Mouse (Mus musculus) forebrain, embryonic 13.5 days (tissue): ENCODE results near the gene Mgat4b. TPM values are rescaled to one million over a fixed set of nuclear protein-coding genes. Genes with fewer than 3 reads are reported as not detected.

Experiments used
- ATAC-seq: fragments of 200-750 bp; cut with Nextera tagmentation; 2 replicates; pipeline ENCODE4 v1.8.0; 2017
- H3K27ac ChIP-seq: fragments of 300-500 bp; sonication (generic); 2 replicates; pipeline ENCODE4 v1.5.1; 2015; ENCODE audit warnings: inconsistent platforms, mild to moderate bottlenecking, moderate library complexity
- H3K27me3 ChIP-seq: fragments of 300-500 bp; sonication (generic); 2 replicates; pipeline ENCODE4 v1.6.1; 2015; ENCODE audit warnings: mild to moderate bottlenecking, inconsistent platforms
- H3K36me3 ChIP-seq: fragments of 300-500 bp; sonication (generic); 2 replicates; pipeline ENCODE4 v1.6.1; 2015; ENCODE audit warnings: mild to moderate bottlenecking, inconsistent platforms; ENCODE audit not compliant: poor library complexity, severe bottlenecking
- H3K4me1 ChIP-seq: fragments of 300-500 bp; sonication (generic); 2 replicates; pipeline ENCODE4 v1.6.1; 2015; ENCODE audit warnings: inconsistent platforms
- H3K4me2 ChIP-seq: fragments of 300-500 bp; sonication (generic); 2 replicates; pipeline ENCODE4 v1.6.1; 2015; ENCODE audit warnings: inconsistent platforms, mild to moderate bottlenecking, moderate library complexity
- H3K4me3 ChIP-seq: fragments of 300-500 bp; sonication (generic); 2 replicates; pipeline ENCODE4 v1.5.1; 2015; ENCODE audit warnings: mild to moderate bottlenecking, inconsistent platforms
- H3K9ac ChIP-seq: fragments of 300-500 bp; sonication (generic); 2 replicates; pipeline ENCODE4 v1.6.1; 2015; ENCODE audit warnings: mild to moderate bottlenecking, inconsistent platforms
- H3K9me3 ChIP-seq: fragments of 300-500 bp; sonication (generic); replicated peaks from 2 replicates; pipeline ENCODE4 v1.6.1; 2016; ENCODE audit warnings: inconsistent platforms
- WGBS: fragments of 180-500 bp; shearing (Covaris S2); methylation state at CpG from one replicate; pipeline ENCODE4 v1.1.7; 2015; 5-methylcytosine and 5-hydroxymethylcytosine counted together
- polyA plus RNA-seq: library from polyadenylated mRNA; unstranded; fragments of >200 nt; fragmentation: Nextera tagmentation; extraction: Ambion mirVana; gene quantifications from 2 replicates; pipeline ENCODE4 v1.2.1, GENCODE M21; 2015

The Mgat4b gene
- polyA plus RNA-seq, 1 experiment from 2014 or later: 12.9 TPM

DNA sequence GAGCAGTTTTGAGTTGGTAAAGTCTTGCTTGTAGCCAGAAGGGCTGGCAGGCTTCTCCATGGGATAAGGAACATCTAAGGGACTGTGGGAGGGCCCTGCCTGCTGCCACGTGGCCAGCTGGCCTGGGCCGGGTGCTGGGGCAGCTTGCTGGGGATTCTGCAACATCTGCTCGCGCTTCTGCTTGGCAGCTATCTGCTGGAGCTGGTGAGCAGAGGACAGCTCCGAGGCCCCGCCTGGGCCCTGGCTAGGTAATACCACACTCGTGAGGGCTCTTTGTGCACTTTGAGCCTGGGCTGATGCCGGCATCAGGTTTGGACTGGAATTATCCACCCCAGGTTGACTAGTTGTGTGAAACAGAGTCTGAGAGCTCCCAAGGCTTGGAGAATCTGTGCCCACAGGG lies 55.2 kb downstream of the Mgat4b start:
- no peak overlapping the region for H3K4me3 ChIP-seq
- H3K27ac ChIP-seq: no peak overlapping the region
- H3K4me2 ChIP-seq: no peak overlapping the region
- ATAC-seq: no peak
- H3K36me3 ChIP-seq: peaks cover 65% of the 10 kb centered on the region
- no peaks in the 10 kb centered on the region for H3K27me3 ChIP-seq
- WGBS: 90% methylated on average over 8 of the region's 8 CpGs
- no peak overlapping the region for H3K9ac ChIP-seq
- H3K9me3 ChIP-seq: no peaks in the 10 kb centered on the region
- no peaks in the 10 kb centered on the region for H3K4me1 ChIP-seq

DNA sequence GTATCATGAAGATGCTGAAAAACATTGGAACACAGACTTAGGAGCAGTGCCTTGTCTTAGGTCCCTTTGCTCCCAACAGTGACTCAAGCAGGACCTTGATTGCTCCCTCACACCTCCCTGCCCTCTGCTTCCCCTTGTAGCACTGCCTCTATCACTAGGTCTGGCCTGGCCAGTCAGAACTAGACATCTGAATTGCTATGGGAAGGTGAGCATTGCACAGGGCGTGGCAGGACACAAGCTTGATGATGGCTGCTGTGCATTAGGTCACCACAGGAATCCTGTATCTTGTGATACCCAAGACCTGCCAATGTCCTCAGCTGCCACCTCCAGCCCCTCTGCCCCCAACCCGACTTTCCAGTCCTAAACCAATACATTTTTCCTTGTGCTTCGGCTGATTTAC lies 56.3 kb downstream of the Mgat4b start:
- H3K4me2 ChIP-seq: no peak overlapping the region
- no peak overlapping the region for H3K9ac ChIP-seq
- H3K4me1 ChIP-seq: no peaks in the 10 kb centered on the region
- 92% methylated on average over 3 of the region's 3 CpGs for WGBS
- no peak overlapping the region for H3K27ac ChIP-seq
- H3K36me3 ChIP-seq: peaks cover 54% of the 10 kb centered on the region
- no peak for ATAC-seq
- no peaks in the 10 kb centered on the region for H3K9me3 ChIP-seq
- no peak overlapping the region for H3K4me3 ChIP-seq
- no peaks in the 10 kb centered on the region for H3K27me3 ChIP-seq

DNA sequence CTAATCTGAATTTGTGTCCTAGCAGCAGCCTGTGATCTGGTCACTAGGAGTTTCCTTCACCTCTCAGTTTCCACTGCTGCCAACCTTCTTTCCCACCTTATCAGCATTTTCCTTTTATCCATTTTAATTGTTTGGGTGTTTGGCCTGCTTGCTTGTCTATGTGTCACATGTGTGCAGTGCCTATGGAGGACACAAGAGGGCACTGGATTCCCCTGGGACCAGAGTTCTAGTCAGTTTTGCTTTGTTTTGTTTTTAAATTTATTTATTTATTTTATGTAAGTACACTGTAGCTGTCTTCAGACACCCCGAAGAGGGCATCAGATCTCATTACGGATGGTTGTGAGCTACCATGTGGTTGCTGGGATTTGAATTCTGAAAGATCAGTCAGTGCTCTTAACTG lies 58.5 kb downstream of the Mgat4b start:
- Histone ChIP-seq H3K9ac (no peak overlapping the region), H3K4me1 (peaks cover 7% of the 10 kb centered on the region; the same call in 1 of the 2 replicates), H3K27ac (no peak overlapping the region), H3K9me3 (no peaks in the 10 kb centered on the region), H3K4me3 (no peak overlapping the region), H3K4me2 (no peak overlapping the region), H3K36me3 (peaks cover 34% of the 10 kb centered on the region), H3K27me3 (no peaks in the 10 kb centered on the region)
- WGBS: 96% methylated on average over 2 of the region's 2 CpGs
- ATAC-seq: no peak

DNA sequence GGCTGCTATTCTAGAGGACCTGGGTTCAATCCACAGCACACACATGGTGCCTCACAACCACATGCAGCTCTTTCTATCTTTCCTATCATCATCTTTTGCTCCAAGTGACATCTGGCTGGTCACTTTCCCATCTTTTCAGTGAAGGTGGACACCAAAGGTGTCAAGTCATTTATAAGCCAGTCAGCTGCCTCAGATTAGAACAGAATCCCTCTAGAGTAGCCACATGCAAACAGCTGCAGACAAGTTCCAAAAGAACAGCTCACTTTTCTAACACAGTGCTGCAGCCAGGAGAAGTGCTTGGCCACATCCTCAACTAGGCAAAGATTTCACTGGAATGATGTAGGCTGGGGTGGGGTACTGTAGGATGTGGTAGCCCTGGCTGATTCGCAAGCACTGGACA lies 59.2 kb downstream of the Mgat4b start:
- Histone ChIP-seq H3K27ac (no peak overlapping the region), H3K4me1 (peaks cover 7% of the 10 kb centered on the region; the same call in 1 of the 2 replicates), H3K27me3 (no peaks in the 10 kb centered on the region), H3K9ac (no peak overlapping the region), H3K4me2 (no peak overlapping the region), H3K4me3 (no peak overlapping the region), H3K36me3 (peaks cover 27% of the 10 kb centered on the region), H3K9me3 (no peaks in the 10 kb centered on the region)
- WGBS: 91% methylated on average over 1 of the region's 1 CpGs
- ATAC-seq: no peak

DNA sequence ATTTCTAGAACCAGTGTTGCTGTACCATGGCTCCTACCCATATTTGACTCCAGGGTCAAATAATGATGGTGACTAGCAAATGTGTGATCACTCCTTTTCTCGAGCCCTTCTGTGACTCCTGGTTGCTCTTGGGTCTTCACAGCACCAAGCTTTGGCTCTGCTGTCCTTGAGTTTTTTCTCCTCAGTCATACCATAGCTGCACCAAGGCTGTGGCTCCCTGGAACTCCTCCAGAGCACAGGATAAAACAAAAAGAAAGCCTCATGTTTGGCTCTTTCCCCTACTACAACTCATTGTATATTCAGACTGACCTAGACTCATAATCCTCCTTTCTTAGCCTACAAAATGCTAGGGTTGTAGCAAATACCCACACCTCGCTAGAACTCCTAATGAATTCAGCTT lies 62.1 kb downstream of the Mgat4b start:
- Histone ChIP-seq H3K4me2 (no peak overlapping the region), H3K27ac (no peak overlapping the region), H3K9me3 (no peaks in the 10 kb centered on the region), H3K4me1 (peaks cover 7% of the 10 kb centered on the region; the same call in 1 of the 2 replicates), H3K4me3 (no peak overlapping the region), H3K27me3 (no peaks in the 10 kb centered on the region), H3K36me3 (peaks cover 8% of the 10 kb centered on the region), H3K9ac (no peak overlapping the region)
- 77% methylated on average over 2 of the region's 2 CpGs for WGBS
- ATAC-seq: no peak

DNA sequence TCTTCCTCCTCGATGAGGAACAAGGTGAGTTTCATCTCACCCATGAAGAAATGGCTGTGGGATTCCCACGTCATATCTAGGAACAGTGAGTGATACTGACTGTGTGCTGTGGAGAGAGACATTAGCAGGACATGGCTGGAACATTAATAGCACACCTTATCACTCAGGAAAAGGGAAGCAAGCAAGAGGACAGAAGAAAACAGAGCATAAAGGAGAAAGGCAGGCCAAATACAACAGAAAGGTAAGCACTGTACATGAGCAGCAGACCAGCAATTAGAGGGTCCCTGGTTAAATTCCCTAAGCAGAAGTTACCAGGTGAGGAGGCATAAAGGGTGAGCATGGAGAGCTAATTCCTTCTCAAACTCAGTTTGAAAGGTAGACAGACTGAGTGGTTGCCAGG lies 64.4 kb downstream of the Mgat4b start:
- Histone ChIP-seq H3K4me1 (peaks cover 7% of the 10 kb centered on the region; the same call in 1 of the 2 replicates), H3K27ac (no peak overlapping the region), H3K27me3 (no peaks in the 10 kb centered on the region), H3K4me2 (no peak overlapping the region), H3K9me3 (no peaks in the 10 kb centered on the region), H3K36me3 (peaks cover 9% of the 10 kb centered on the region), H3K9ac (no peak overlapping the region), H3K4me3 (no peak overlapping the region)
- no peak for ATAC-seq
- WGBS: 96% methylated on average over 2 of the region's 2 CpGs

DNA sequence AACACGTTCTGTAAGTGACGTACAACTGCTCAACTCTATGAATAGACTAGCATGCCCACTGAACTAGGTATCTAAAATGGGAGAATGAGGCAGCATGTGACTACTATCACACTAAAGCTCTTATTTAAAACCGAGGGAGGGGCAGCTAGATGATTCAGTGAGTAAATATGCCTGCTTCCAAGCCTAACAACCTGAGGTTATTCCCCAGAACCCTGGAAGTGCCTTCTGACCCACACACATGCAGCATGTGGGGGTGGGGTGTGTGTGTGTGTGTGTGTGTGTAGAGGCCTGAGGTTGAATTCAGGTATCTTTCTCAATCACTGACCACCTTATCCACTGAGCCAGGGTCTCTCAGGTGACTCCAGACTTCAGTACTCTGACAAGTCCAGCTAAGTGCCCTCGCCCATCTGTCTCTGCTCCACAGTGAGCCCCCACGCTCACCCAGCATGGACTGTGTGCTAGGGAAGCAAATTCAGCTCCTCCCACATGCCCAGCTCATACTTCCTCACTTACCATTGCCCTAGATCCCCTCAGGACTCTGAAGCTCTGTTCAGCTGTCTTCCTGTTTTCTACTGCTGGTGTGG lies 65.0 kb downstream of the Mgat4b start:
- no peak overlapping the region for H3K4me2 ChIP-seq
- no peak for ATAC-seq
- 92% methylated on average over 5 of the region's 5 CpGs for WGBS

DNA sequence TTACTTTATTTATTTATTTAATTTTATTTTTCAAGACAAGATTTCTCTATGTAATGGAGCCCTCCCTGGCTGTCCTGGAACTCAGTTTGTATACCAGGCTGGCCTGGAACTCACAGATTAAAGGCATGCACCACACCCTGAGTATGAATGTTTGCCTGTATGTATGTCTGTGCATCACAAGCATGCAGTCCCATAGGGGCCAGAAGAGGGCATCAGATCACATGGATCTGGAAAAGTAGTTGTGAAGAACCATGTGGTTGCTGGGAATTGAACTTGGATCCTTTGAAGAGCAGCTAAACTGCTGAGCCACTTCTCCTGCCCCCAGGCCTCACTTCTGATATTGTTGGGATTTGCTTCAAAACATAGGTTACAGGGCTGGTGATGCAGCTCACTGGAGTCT lies 66.3 kb downstream of the Mgat4b start:
- ATAC-seq: no peak
- Histone ChIP-seq H3K9ac (no peak overlapping the region), H3K4me2 (no peak overlapping the region), H3K9me3 (no peaks in the 10 kb centered on the region), H3K4me3 (no peak overlapping the region), H3K27ac (no peak overlapping the region), H3K4me1 (peaks cover 7% of the 10 kb centered on the region; the same call in 1 of the 2 replicates), H3K36me3 (peaks cover 18% of the 10 kb centered on the region), H3K27me3 (no peaks in the 10 kb centered on the region)

More for the DNA sequence above, 65.0 kb downstream of the Mgat4b start:
- no peak overlapping the region for H3K9ac ChIP-seq
- H3K27ac ChIP-seq: no peak overlapping the region
- peaks cover 10% of the 10 kb centered on the region for H3K36me3 ChIP-seq
- no peaks in the 10 kb centered on the region for H3K27me3 ChIP-seq
- H3K4me3 ChIP-seq: no peak overlapping the region
- H3K4me1 ChIP-seq: peaks cover 7% of the 10 kb centered on the region; the same call in 1 of the 2 replicates
- no peaks in the 10 kb centered on the region for H3K9me3 ChIP-seq

DNA sequence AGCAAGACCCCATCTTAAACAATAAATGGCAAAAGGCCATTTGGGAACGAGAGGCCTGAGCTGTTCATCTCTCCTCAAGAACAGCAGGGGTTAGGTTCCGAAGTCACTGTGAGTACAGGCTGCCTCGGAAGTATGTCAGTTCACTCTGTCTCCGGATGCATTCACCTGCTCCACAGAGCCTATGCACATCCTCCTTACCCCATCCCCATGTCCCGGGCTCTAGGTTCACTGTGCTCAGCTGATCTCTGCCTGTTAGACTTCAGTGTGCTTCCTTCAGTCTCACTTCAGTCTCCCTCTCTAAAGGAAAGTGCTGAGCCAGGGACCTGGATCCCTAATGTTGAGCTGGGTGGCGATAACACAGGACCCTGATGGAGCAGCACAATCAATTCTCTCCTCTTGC lies 67.0 kb downstream of the Mgat4b start:
- no peak overlapping the region for H3K9ac ChIP-seq
- H3K4me2 ChIP-seq: no peak overlapping the region
- H3K36me3 ChIP-seq: peaks cover 18% of the 10 kb centered on the region
- no peak overlapping the region for H3K4me3 ChIP-seq
- no peak for ATAC-seq
- H3K27me3 ChIP-seq: no peaks in the 10 kb centered on the region
- peaks cover 6% of the 10 kb centered on the region; the same call in 1 of the 2 replicates for H3K4me1 ChIP-seq
- no peak overlapping the region for H3K27ac ChIP-seq
- no peaks in the 10 kb centered on the region for H3K9me3 ChIP-seq
- WGBS: 94% methylated on average over 6 of the region's 6 CpGs

DNA sequence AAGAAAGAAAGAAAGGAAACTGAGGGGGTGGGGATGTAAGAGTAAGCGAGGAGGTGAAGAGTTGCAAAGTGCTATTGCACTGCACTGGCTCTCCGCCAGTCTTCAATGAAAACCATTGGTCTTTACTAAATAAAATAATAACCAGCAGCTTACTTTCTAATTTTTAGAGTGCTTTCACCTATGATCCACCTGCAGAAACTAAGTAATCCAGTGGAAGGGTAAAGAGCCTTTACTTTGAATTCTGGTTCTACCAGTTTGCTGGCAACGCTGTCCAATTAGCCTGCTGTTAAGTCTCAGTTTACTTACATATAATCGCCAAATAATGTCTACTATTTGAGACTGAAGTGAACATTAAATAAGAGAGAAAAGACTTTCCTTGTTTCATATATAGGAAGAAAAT lies 68.3 kb downstream of the Mgat4b start:
- Histone ChIP-seq H3K27me3 (no peaks in the 10 kb centered on the region), H3K27ac (no peak overlapping the region), H3K4me2 (no peak overlapping the region), H3K4me1 (no peaks in the 10 kb centered on the region), H3K9ac (no peak overlapping the region), H3K9me3 (no peaks in the 10 kb centered on the region), H3K36me3 (peaks cover 18% of the 10 kb centered on the region), H3K4me3 (no peak overlapping the region)
- WGBS: 94% methylated on average over 4 of the region's 4 CpGs
- ATAC-seq: no peak

DNA sequence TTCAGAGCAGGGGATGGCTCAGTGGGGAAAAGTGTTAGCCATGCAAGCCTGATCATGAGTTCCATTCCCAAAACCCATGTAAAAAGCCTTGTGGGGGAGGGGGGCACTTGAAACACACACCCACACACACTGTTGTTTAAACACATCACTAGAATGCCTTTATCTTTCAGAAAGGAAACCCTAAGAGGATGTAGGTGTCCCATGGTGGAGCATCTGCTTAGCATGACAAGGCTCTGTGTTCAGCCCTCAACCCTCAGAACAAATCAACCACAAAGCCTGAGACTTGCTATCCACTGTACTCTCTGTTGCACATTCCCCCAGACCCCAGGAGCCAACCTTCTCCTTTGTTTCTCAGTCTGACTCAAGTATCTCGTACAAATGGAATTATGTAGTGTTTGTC lies 69.4 kb downstream of the Mgat4b start:
- H3K9me3 ChIP-seq: no peaks in the 10 kb centered on the region
- no peak overlapping the region for H3K4me3 ChIP-seq
- peaks cover 18% of the 10 kb centered on the region for H3K36me3 ChIP-seq
- H3K27me3 ChIP-seq: no peaks in the 10 kb centered on the region
- H3K4me1 ChIP-seq: no peaks in the 10 kb centered on the region
- no peak for ATAC-seq
- no peak overlapping the region for H3K9ac ChIP-seq
- H3K4me2 ChIP-seq: no peak overlapping the region
- H3K27ac ChIP-seq: no peak overlapping the region
- WGBS: 69% methylated on average over 1 of the region's 1 CpGs
